Mouse (Mus musculus) heart, adult 2 months (tissue): ENCODE measurements around the gene Dpm2.

Experiments used
- CTCF ChIP-seq: fragments of 200-600 bp; IDR thresholded peaks from 2 replicates; pipeline ENCODE4 v1.8.1; 2022; ENCODE audit warnings: antibody characterized with exemption, mild to moderate bottlenecking, moderate library complexity
- POLR2A ChIP-seq: fragments of 200-500 bp; IDR thresholded peaks from 2 replicates; pipeline ENCODE4 v1.6.1; 2011; ENCODE audit warnings: mild to moderate bottlenecking, low read depth, low read length, control low read depth; ENCODE audit not compliant: insufficient read depth

GRCm38 (mm10) chr2:32582830-32583799, 12.5 kb downstream of the Dpm2 start:
- TF ChIP-seq CTCF (peak; percentile 100; the same call in 1 of the 2 replicates), POLR2A (no peak)
